Mouse (Mus musculus) ES-E14 (cell line): ENCODE measurements at regions not wholly inside any gene's neighbourhood (a gene's known extent, or its start where the extent isn't known, plus 50 kb on each side); places are given as distances from the start of the nearest gene placed in this dataset.

Experiments used
- CHD2 ChIP-seq: IDR thresholded peaks from 2 replicates; pipeline ENCODE4 v1.6.1; 2014; ENCODE audit warnings: mild to moderate bottlenecking, low read depth, low read length, inconsistent platforms
- MAFK ChIP-seq: IDR thresholded peaks from 2 replicates; pipeline ENCODE4 v1.6.1; 2014; ENCODE audit warnings: mild to moderate bottlenecking, low read depth, low read length, inconsistent platforms; ENCODE audit not compliant: insufficient read depth

GRCm38 (mm10) chr3:41462953-41463644, 92.4 kb upstream of the Jade1 start:
- no peak for TF ChIP-seq MAFK
- no peak for TF ChIP-seq CHD2
